Mouse (Mus musculus) hindbrain, postnatal 0 days (tissue): ENCODE data around the gene Zfp654. TPM values are rescaled to one million over a fixed set of nuclear protein-coding genes. Genes with fewer than 3 reads are reported as not detected.

Source experiments
- ATAC-seq: fragments of 200-750 bp; cut with Nextera tagmentation; 2 replicates; pipeline ENCODE4 v1.8.0; 2017; ENCODE audit warnings: mild to moderate bottlenecking, moderate TSS enrichment, moderate library complexity
- DNase-seq: peaks from one replicate; pipeline ENCODE4 v3.0.0-alpha.2; 2015; ENCODE audit warnings: low spot score
- H3K27ac ChIP-seq: fragments of 300-500 bp; sonication (generic); 2 replicates; pipeline ENCODE4 v1.5.1; 2014; ENCODE audit warnings: mild to moderate bottlenecking
- H3K27me3 ChIP-seq: fragments of 300-500 bp; sonication (generic); 2 replicates; pipeline ENCODE4 v1.6.1; 2014; ENCODE audit warnings: low read length, mixed read lengths; ENCODE audit not compliant: insufficient read depth
- H3K36me3 ChIP-seq: fragments of 300-500 bp; sonication (generic); 2 replicates; pipeline ENCODE4 v1.6.1; 2014; ENCODE audit warnings: low read length, mixed read lengths; ENCODE audit not compliant: insufficient read depth
- H3K4me1 ChIP-seq: fragments of 300-500 bp; sonication (generic); 2 replicates; pipeline ENCODE4 v1.6.1; 2014; ENCODE audit warnings: antibody characterized with exemption, low read length, mixed read lengths; ENCODE audit not compliant: insufficient read depth
- H3K4me2 ChIP-seq: fragments of 300-500 bp; sonication (generic); 2 replicates; pipeline ENCODE4 v1.6.1; 2014; ENCODE audit warnings: low read depth, mild to moderate bottlenecking, low read length, moderate library complexity, mixed read lengths
- H3K4me3 ChIP-seq: fragments of 300-500 bp; sonication (generic); 2 replicates; pipeline ENCODE4 v1.5.1; 2014; ENCODE audit warnings: low read length
- H3K9ac ChIP-seq: fragments of 300-500 bp; sonication (generic); replicated peaks from 2 replicates; pipeline ENCODE4 v1.6.1; 2014; ENCODE audit warnings: mild to moderate bottlenecking, low read length, moderate library complexity, mixed read lengths
- H3K9me3 ChIP-seq: fragments of 300-500 bp; sonication (generic); 2 replicates; pipeline ENCODE4 v1.6.1; 2016; ENCODE audit warnings: low read length, mixed read lengths
- CTCF ChIP-seq: IDR thresholded peaks from 2 replicates; pipeline ENCODE4 v1.5.1; 2016; ENCODE audit warnings: antibody characterized with exemption, control low read depth, low read depth
- WGBS: fragments of 180-500 bp; shearing (Covaris S2); extraction: QIAGEN DNeasy Blood & Tissue Kit; methylation state at CpG from one replicate; pipeline ENCODE4 v1.1.7; 2014; 5-methylcytosine and 5-hydroxymethylcytosine counted together
- polyA plus RNA-seq: library from polyadenylated mRNA; unstranded; fragments of >200 nt; fragmentation: Nextera tagmentation; extraction: Ambion mirVana; gene quantifications from 2 replicates; pipeline ENCODE4 v1.2.1, GENCODE M21; 2015
- total RNA-seq: library from RNA; depleted of rRNA; stranded (reverse); fragments of >200 nt; gene quantifications from 2 replicates; pipeline ENCODE4 v1.2.3, GENCODE M21; 2014

Zfp654 gene
- total and polyA plus RNA-seq, 2 experiments from 2014 or later = 3.0 to 7.3 TPM

DNA sequence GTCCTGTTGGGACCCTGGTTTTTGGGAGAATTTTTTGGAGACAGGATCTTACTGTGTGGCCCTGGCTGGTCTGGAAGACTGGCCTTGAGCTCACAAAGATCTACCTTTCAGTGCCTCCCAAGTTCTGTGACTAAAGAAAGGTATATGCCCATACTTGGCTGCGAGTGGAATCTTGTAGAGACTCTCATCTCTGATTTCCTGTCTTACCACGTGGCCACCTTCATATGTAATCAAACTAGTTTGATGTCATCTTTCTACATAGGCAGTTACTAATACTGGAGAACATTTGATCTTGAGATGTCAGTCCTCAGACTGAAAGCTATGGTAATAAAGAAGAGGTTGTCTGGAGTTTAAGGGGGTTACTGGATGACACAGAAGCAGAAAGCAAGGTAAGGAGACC is 30.0 kb upstream of the Zfp654 start:
- TF ChIP-seq CTCF = no peak
- Histone ChIP-seq H3K4me3 (no peak overlapping the region), H3K36me3 (no peaks in the 10 kb centered on the region), H3K27ac (no peak overlapping the region), H3K27me3 (no peaks in the 10 kb centered on the region), H3K4me1 (no peaks in the 10 kb centered on the region), H3K9ac (no peak overlapping the region), H3K9me3 (no peaks in the 10 kb centered on the region), H3K4me2 (no peak overlapping the region)
- ATAC-seq (no peak), DNase-seq (no peak)
- WGBS = 85% methylated on average over 2 of the region's 2 CpGs

DNA sequence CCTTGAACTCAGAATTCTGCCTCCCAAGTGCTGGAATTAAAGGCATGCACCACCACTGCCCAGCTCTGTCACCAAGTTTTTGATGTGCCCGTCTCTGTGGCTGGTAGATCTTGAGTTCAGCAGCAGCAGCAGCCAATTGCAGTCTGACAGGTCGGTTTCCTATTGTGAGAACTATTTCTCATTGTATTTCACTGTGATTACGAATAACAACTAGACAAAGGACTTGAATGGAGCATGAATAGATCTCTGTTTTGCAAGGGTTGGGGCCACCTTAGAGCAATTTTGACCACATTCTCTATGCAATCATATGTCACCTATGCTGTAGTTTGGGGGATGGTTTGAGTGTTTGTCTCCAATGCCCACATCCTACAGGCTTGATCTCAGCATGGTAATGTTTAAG is 29.5 kb upstream of the Zfp654 start:
- Histone ChIP-seq H3K4me1 (no peaks in the 10 kb centered on the region), H3K4me2 (no peak overlapping the region), H3K4me3 (no peak overlapping the region), H3K9me3 (no peaks in the 10 kb centered on the region), H3K9ac (no peak overlapping the region), H3K36me3 (no peaks in the 10 kb centered on the region), H3K27ac (no peak overlapping the region), H3K27me3 (no peaks in the 10 kb centered on the region)
- ATAC-seq (no peak), DNase-seq (no peak)
- 52% methylated on average over 3 of the region's 3 CpGs for WGBS
- no peak for TF ChIP-seq CTCF

DNA sequence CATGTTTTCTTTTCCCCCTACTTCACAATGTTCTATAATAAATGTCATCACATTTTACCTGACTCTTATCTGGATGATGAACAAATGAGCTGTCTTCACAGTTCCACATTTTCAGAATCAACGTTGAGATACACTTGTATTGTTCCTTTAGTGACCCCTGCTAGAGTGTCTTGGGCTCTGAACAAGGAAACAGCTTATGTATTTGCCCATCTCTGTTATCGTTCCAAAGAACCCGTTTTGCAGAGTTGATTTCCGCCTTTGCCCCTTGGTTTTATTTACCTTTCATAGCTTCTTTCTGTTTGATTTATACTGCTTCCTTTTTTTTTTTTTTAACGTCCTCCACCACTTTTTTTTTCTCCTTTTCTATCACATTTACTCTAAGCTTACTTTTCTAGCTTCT is 28.3 kb upstream of the Zfp654 start:
- no peaks in the 10 kb centered on the region for H3K36me3 ChIP-seq
- H3K27ac ChIP-seq = no peak overlapping the region
- ATAC-seq = no peak
- H3K27me3 ChIP-seq = no peaks in the 10 kb centered on the region
- H3K9me3 ChIP-seq = no peaks in the 10 kb centered on the region
- H3K4me1 ChIP-seq = no peaks in the 10 kb centered on the region
- no peak overlapping the region for H3K4me2 ChIP-seq
- TF ChIP-seq CTCF = no peak
- no peak overlapping the region for H3K9ac ChIP-seq
- H3K4me3 ChIP-seq = no peak overlapping the region
- no peak for DNase-seq
- 86% methylated on average over 5 of the region's 5 CpGs for WGBS

DNA sequence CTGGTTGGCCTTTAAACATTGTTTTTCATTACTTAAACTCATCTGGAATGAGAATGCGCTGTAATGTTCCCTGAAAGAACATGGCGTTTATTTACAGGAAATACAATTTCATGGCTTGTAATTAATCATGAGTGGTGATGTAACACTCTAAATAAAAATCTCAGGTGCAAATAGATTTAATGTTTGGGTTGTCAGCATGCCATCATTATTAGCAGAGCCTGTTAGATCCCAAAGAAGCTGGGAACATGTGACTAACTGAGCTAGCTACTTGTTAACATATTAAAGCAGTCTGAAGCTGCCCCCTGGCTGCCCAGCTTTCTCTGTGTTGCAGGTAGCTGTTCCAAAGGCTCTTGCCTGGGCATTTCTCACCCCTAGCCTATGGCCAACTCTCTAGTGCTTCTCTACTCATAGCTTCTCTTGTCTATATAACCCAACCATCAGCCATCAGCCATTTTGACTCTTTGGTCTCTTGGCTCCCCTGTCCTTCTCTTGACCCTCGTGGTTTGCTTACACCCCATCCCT is 27.2 kb upstream of the Zfp654 start:
- 92% methylated on average over 3 of the region's 3 CpGs for WGBS
- ATAC-seq = no peak

DNA sequence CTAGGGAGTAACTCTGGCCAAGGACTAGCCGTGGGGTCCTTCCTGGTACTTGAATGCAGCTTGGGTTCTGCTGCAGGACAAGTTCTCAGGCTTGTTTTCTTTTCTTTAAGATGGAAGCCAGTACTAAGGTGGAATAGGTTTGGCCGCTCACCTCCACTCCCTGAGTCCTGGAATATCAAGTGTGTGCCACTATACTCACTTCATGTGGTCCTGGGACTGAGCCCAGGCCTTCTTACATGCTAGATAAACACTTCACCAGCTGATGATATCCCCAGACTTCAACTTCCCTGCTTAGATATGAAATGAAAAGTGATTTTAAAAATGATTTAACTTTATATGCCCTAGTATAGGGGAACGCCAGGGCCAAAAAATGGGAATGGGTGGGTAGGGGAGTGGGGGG is 25.9 kb upstream of the Zfp654 start:
- ATAC-seq = no peak
- H3K9me3 ChIP-seq = no peaks in the 10 kb centered on the region
- no peak overlapping the region for H3K4me2 ChIP-seq
- H3K27me3 ChIP-seq = no peaks in the 10 kb centered on the region
- H3K27ac ChIP-seq = no peak overlapping the region
- TF ChIP-seq CTCF = no peak
- H3K9ac ChIP-seq = no peak overlapping the region
- no peaks in the 10 kb centered on the region for H3K36me3 ChIP-seq
- no peak for DNase-seq
- 80% methylated on average over 3 of the region's 3 CpGs for WGBS
- no peak overlapping the region for H3K4me3 ChIP-seq
- no peaks in the 10 kb centered on the region for H3K4me1 ChIP-seq

More for the DNA sequence above, 27.2 kb upstream of the Zfp654 start:
- Histone ChIP-seq H3K4me2 (no peak overlapping the region), H3K27ac (no peak overlapping the region), H3K4me1 (no peaks in the 10 kb centered on the region), H3K9ac (no peak overlapping the region), H3K36me3 (no peaks in the 10 kb centered on the region), H3K4me3 (no peak overlapping the region), H3K27me3 (no peaks in the 10 kb centered on the region), H3K9me3 (no peaks in the 10 kb centered on the region)
- TF ChIP-seq CTCF = no peak
- no peak for DNase-seq

DNA sequence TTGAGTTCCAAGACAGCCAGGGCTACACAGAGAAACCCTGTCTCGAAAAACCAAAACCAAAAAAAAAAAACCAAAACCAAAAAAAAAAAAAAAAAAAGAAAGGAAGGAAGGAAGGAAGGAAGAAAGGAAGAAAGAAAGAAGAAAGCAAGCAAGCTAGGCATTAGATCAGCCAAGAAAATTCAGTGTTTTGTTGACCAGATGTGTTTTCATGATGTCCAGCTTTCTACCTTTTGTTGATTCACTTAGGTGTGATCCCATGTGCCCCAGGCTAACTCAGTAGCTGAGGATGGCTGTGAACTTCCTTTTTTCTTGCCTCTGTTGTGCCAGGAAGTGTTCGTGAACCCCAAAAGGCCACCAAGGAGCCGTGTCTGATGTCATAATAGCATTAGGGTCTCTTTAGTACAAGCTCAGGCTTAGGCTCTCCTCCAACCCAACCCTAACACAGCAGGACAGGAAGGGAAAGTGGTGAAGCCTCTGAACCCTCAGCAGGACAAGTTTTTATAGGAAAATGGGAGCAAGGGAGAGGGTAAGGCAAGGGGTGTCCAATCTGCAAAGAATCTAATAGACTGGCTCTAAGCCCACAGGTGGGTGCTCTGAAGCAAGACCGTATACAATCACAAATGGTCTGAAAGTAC is 25.3 kb upstream of the Zfp654 start:
- no peaks in the 10 kb centered on the region for H3K4me1 ChIP-seq
- TF ChIP-seq CTCF = no peak
- ATAC-seq = no peak
- H3K9me3 ChIP-seq = no peaks in the 10 kb centered on the region
- 73% methylated on average over 4 of the region's 4 CpGs for WGBS
- H3K4me3 ChIP-seq = no peak overlapping the region
- no peak overlapping the region for H3K27ac ChIP-seq
- H3K9ac ChIP-seq = no peak overlapping the region
- no peaks in the 10 kb centered on the region for H3K27me3 ChIP-seq
- no peaks in the 10 kb centered on the region for H3K36me3 ChIP-seq
- no peak overlapping the region for H3K4me2 ChIP-seq
- DNase-seq = no peak

DNA sequence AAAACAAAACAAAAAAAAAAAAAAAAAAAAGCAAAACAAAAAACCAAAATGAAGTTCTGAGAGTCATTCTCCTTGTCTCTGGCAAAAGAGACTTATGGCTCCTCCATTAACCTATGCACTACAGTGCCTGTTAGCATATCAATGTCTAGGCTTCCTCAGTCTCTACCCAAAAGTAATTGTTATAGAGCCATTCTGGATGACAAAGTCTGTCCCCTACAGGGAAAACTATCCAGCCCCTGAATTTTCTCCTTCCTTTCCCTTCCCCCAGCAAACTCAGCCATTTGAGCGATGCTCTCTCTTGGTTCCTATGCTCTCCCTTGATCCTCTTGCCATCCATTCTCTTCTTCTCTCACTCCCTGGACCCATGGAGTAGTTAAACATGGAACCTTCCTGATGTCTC is 24.4 kb upstream of the Zfp654 start:
- Histone ChIP-seq H3K36me3 (no peaks in the 10 kb centered on the region), H3K27me3 (no peaks in the 10 kb centered on the region), H3K9me3 (no peaks in the 10 kb centered on the region), H3K4me1 (no peaks in the 10 kb centered on the region), H3K9ac (no peak overlapping the region), H3K4me2 (no peak overlapping the region), H3K27ac (no peak overlapping the region), H3K4me3 (no peak overlapping the region)
- ATAC-seq = no peak
- TF ChIP-seq CTCF = no peak
- 95% methylated on average over 1 of the region's 1 CpGs for WGBS
- DNase-seq = no peak
